Mouse (Mus musculus) C2C12 (cell line): ENCODE results near the gene Banp. TPM values are rescaled to one million over a fixed set of nuclear protein-coding genes. Genes with fewer than 3 reads are reported as not detected.

Experiments used
- H3K27me3 ChIP-seq: one replicate; pipeline ENCODE4 v1.6.1; 2011; ENCODE audit not compliant: control insufficient read depth, insufficient read depth, insufficient read length
- H3K36me3 ChIP-seq: one replicate; pipeline ENCODE4 v1.6.1; 2011; ENCODE audit not compliant: control insufficient read depth, insufficient read depth
- H3K4me3 ChIP-seq: one replicate; pipeline ENCODE4 v1.5.1; 2011; ENCODE audit warnings: mild to moderate bottlenecking, control low read depth; ENCODE audit not compliant: poor library complexity, insufficient read depth, severe bottlenecking
- H3K79me2 ChIP-seq: one replicate; pipeline ENCODE4 v1.6.1; 2011; ENCODE audit not compliant: control insufficient read depth, insufficient read depth
- H3K79me3 ChIP-seq: one replicate; pipeline ENCODE4 v1.6.1; 2011; ENCODE audit warnings: low read depth, control low read depth
- H3ac ChIP-seq: one replicate; pipeline ENCODE3; 2011; ENCODE audit warnings: low read depth; ENCODE audit not compliant: control insufficient read depth, insufficient read length
- CEBPB ChIP-seq: IDR thresholded peaks from one replicate; pipeline ENCODE4 v1.6.1; 2011; ENCODE audit warnings: low read depth, mild to moderate bottlenecking, control low read depth, moderate library complexity
- CTCF ChIP-seq: IDR thresholded peaks from one replicate; pipeline ENCODE4 v1.5.1; 2011; ENCODE audit not compliant: control insufficient read depth, insufficient read depth, insufficient read length
- FOSL1 ChIP-seq: IDR thresholded peaks from one replicate; pipeline ENCODE4 v1.8.0; 2011; ENCODE audit warnings: mild to moderate bottlenecking, low read length; ENCODE audit not compliant: poor library complexity, insufficient read depth, severe bottlenecking
- MAX ChIP-seq: IDR thresholded peaks from one replicate; pipeline ENCODE4 v1.6.1; 2011; ENCODE audit warnings: mild to moderate bottlenecking, control low read depth
- MYOD1 ChIP-seq: IDR thresholded peaks from one replicate; pipeline ENCODE4 v1.6.1; 2011; ENCODE audit warnings: low read depth; ENCODE audit not compliant: control insufficient read depth, insufficient read length
- MYOG ChIP-seq: IDR thresholded peaks from one replicate; pipeline ENCODE4 v1.6.1; 2011; ENCODE audit not compliant: control insufficient read depth, insufficient read length; ENCODE audit errors: extremely low read depth
- USF1 ChIP-seq: IDR thresholded peaks from one replicate; pipeline ENCODE4 v1.6.1; 2011; ENCODE audit warnings: low read depth, mild to moderate bottlenecking, control low read depth, moderate library complexity
- polyA plus RNA-seq: library from polyadenylated mRNA; unstranded; fragments of >200 nt; fragmentation: generic; extraction: Trizol; gene quantifications from one replicate; pipeline ENCODE4 v1.2.1, GENCODE M21; 2012; ENCODE audit warnings: missing spikeins

The Banp gene
- polyA plus RNA-seq, 1 experiment, result 25.9 TPM

- no peak overlapping the region for H3K4me3 ChIP-seq
- no peak overlapping the region for H3ac ChIP-seq
- no peaks in the 10 kb centered on the region for H3K27me3 ChIP-seq
- TF ChIP-seq MYOG, result no peak
- no peak for TF ChIP-seq MYOD1
- TF ChIP-seq USF1, result no peak
- no peak for TF ChIP-seq FOSL1
- no peak for TF ChIP-seq CEBPB
- no peak for TF ChIP-seq MAX
- TF ChIP-seq CTCF, result no peak
- H3K79me2 ChIP-seq, result peaks cover 19% of the 10 kb centered on the region
- no peaks in the 10 kb centered on the region for H3K79me3 ChIP-seq
- H3K36me3 ChIP-seq, result peaks cover 34% of the 10 kb centered on the region
These were observed 46.3 kb downstream of the Banp start for GRCm38 (mm10) chr8:121995895-121996294.

- H3K36me3 ChIP-seq, result peaks cover 30% of the 10 kb centered on the region
- TF ChIP-seq USF1 (no peak), MYOG (no peak), CEBPB (no peak), MYOD1 (no peak), MAX (no peak), FOSL1 (no peak), CTCF (no peak)
- H3K27me3 ChIP-seq, result no peaks in the 10 kb centered on the region
- H3K4me3 ChIP-seq, result no peak overlapping the region
- H3K79me3 ChIP-seq, result no peaks in the 10 kb centered on the region
- no peak overlapping the region for H3ac ChIP-seq
- H3K79me2 ChIP-seq, result peaks cover 7% of the 10 kb centered on the region
These were observed 49.1 kb downstream of the Banp start for GRCm38 (mm10) chr8:121998631-121999030.

DNA sequence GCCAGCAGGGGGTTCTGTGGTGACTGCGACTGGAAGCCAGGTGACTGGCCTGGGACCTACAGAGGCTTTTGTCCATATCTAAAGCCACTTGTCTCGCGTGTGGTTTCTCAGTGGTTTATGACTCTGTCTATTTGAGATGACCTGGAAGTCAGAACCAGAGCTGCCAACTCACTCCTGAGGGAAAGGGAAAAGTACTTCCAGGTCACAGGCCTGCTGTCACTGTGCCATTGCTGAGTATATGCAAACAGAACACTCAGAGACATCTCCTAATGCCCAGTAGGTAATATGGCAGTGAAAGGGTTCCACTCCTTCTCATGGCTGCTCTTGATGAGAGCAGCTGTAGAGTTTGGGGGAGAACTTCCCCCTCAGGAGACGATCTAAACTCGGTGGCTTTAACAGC is 49.7 kb downstream of the Banp start:
- Histone ChIP-seq H3ac (no peak overlapping the region), H3K79me2 (peaks cover 3% of the 10 kb centered on the region), H3K4me3 (no peak overlapping the region), H3K27me3 (no peaks in the 10 kb centered on the region), H3K36me3 (peaks cover 30% of the 10 kb centered on the region), H3K79me3 (no peaks in the 10 kb centered on the region)
- TF ChIP-seq MYOD1 (no peak), MYOG (no peak), CEBPB (no peak), FOSL1 (no peak), CTCF (no peak), USF1 (no peak), MAX (no peak)

DNA sequence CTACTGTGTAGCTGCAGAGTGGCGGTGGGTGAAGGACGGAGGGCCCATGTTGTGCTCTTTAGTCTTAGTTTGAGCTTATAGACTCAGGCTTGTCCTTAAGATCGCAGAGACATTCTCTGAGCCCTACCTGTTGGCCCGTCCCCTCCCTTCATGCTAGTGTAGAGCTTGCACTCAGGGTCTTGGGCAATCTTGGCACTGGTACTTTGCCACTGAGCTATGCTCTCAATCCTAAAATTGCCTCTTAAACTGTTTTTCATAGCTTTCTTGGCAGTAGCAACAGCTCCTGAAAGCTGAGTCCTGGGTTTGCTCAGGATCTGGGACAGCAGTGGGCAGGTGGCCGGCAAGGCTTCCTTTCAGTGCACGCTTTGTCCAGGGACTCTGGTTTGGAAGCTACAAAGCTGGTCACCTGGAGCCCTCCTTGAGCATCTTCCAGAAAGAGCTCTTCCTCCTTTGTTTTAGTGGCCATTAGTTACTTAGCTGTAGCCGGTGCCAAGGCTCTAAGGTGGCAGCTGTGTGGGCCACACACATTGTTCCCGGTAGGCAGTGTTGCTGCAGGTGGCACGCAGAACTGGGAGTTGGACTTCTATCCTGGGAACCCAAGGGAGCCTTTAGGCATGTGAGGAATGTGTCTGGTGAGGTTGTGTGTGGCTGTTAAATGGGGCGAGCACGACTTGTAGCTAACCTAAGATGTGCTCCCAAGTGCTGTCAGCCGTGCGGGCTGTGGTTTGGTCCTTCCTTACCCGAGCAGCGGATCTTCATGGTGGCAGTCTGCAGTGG is 52.0 kb downstream of the Banp start:
- peaks cover 28% of the 10 kb centered on the region for H3K36me3 ChIP-seq

DNA sequence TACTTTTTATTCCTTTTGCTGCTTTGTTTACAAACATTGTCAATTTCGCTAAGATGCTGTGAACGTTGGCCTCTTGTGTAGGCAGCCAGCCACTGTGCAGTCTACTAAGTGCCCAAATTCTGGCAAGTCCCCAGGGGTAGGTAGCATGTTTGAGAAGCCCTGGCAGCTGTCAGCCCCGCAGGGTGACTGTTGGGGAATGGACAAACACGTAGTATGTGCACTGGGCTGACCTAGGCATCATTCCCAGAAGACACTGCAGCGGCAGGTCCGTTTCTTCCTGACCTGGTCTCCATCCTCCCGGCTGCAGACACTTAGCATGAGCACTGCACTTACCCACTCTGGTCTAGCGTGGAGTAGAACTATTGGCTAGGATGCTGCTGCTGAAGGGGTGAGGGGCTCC is 54.1 kb downstream of the Banp start:
- no peak for TF ChIP-seq MYOD1
- no peak for TF ChIP-seq USF1
- no peak for TF ChIP-seq MAX
- no peak for TF ChIP-seq MYOG
- TF ChIP-seq CEBPB, result no peak
- TF ChIP-seq CTCF, result no peak
- TF ChIP-seq FOSL1, result no peak
- H3ac ChIP-seq, result no peak overlapping the region
- H3K36me3 ChIP-seq, result peaks cover 34% of the 10 kb centered on the region
- no peaks in the 10 kb centered on the region for H3K79me3 ChIP-seq
- no peaks in the 10 kb centered on the region for H3K79me2 ChIP-seq
- H3K27me3 ChIP-seq, result no peaks in the 10 kb centered on the region
- H3K4me3 ChIP-seq, result no peak overlapping the region

More for the DNA sequence above, 52.0 kb downstream of the Banp start:
- Histone ChIP-seq H3K27me3 (no peaks in the 10 kb centered on the region), H3K79me2 (no peaks in the 10 kb centered on the region), H3K4me3 (no peak overlapping the region), H3ac (no peak overlapping the region), H3K79me3 (no peaks in the 10 kb centered on the region)
- no peak for TF ChIP-seq FOSL1
- TF ChIP-seq MAX, result no peak
- no peak for TF ChIP-seq CTCF
- TF ChIP-seq CEBPB, result no peak
- TF ChIP-seq USF1, result no peak
- TF ChIP-seq MYOG, result no peak

GRCm38 (mm10) chr8:122004131-122004530 is 54.6 kb downstream of the Banp start:
- TF ChIP-seq MAX (no peak), CEBPB (no peak), MYOD1 (no peak), MYOG (no peak), USF1 (no peak), FOSL1 (no peak), CTCF (no peak)
- H3K79me3 ChIP-seq, result no peaks in the 10 kb centered on the region
- no peaks in the 10 kb centered on the region for H3K27me3 ChIP-seq
- no peak overlapping the region for H3K4me3 ChIP-seq
- H3ac ChIP-seq, result no peak overlapping the region
- peaks cover 33% of the 10 kb centered on the region for H3K36me3 ChIP-seq
- no peaks in the 10 kb centered on the region for H3K79me2 ChIP-seq
